11 mouse cellular contexts compared by ENCODE assay signal in genomic region chr9:54112726-54113125, GRCm38 (mm10). TPM values are rescaled to one million over a fixed set of nuclear protein-coding genes. Genes with fewer than 3 reads are reported as not detected.
DNase-seq lines count a peak whose midpoint lies in the region; ATAC-seq and TF ChIP-seq lines count a peak whose summit lies in the region.
"Had no signal": no experiment of that assay in that cellular context is flagged by ENCODE, and none has a peak within 500 bp of the region (broad histone marks: within the 10 kb centered on the region; RNA-seq: fewer than 3 reads in every experiment).

No protein-coding gene starts in this region.

- H3K4me3 ChIP-seq in midbrain, postnatal 0 days (ENCODE audit: low read depth, low read length), result no peak overlapping the region
- H3K4me3 ChIP-seq in midbrain, embryonic 16.5 days (ENCODE audit: low read depth, low read length), result no peak overlapping the region
- H3K4me3 ChIP-seq: embryonic facial prominence, embryonic 12.5 days; liver, embryonic 12.5 days had no signal

- H3K4me1 ChIP-seq in midbrain, postnatal 0 days (ENCODE audit: insufficient read depth, low read length), result no peaks in the 10 kb centered on the region
- no peaks in the 10 kb centered on the region for H3K4me1 ChIP-seq in midbrain, embryonic 16.5 days (ENCODE audit: control insufficient read depth, insufficient read depth, low read length)
- H3K4me1 ChIP-seq: embryonic facial prominence, embryonic 12.5 days; liver, embryonic 12.5 days had no signal

- no peaks in the 10 kb centered on the region for H3K36me3 ChIP-seq in midbrain, postnatal 0 days (ENCODE audit: insufficient read depth, low read length)
- H3K36me3 ChIP-seq in midbrain, embryonic 16.5 days (ENCODE audit: control insufficient read depth, insufficient read depth, low read length), result no peaks in the 10 kb centered on the region
- H3K36me3 ChIP-seq: embryonic facial prominence, embryonic 12.5 days; liver, embryonic 12.5 days had no signal

- H3K27me3 ChIP-seq in midbrain, postnatal 0 days (ENCODE audit: insufficient read depth, low read length), result no peaks in the 10 kb centered on the region
- H3K27me3 ChIP-seq in midbrain, embryonic 16.5 days (ENCODE audit: control insufficient read depth, insufficient read depth, low read depth, low read length), result no peaks in the 10 kb centered on the region
- H3K27me3 ChIP-seq: embryonic facial prominence, embryonic 12.5 days; liver, embryonic 12.5 days had no signal

- H3K9ac ChIP-seq in midbrain, postnatal 0 days (replicated peaks; ENCODE audit: low read length, poor library complexity, severe bottlenecking), result no peak overlapping the region
- H3K9ac ChIP-seq in midbrain, embryonic 16.5 days (ENCODE audit: low read depth, low read length), result no peak overlapping the region
- H3K9ac ChIP-seq: embryonic facial prominence, embryonic 12.5 days; liver, embryonic 12.5 days had no signal

- peak; percentile 89 for TF ChIP-seq CTCF in midbrain, postnatal 0 days (IDR thresholded peaks at IDR 0.05)

- DNase-seq in kidney, adult 9 months, result peak; percentile 34
- no peak for DNase-seq in kidney, adult 18-20 months
- DNase-seq in midbrain, postnatal 0 days (ENCODE audit: low spot score), result peak; percentile 42
- DNase-seq in brain, adult 2 months (ENCODE audit: low read depth, low spot score), result peak; percentile 37
- DNase-seq in retina, embryonic 14.5 days (ENCODE audit: low spot score), result peak; percentile 59
- no peak for DNase-seq in testis, postnatal 10 days (ENCODE audit: low spot score)
- DNase-seq in urinary bladder, postnatal 14 days (ENCODE audit: low spot score), result no peak
- DNase-seq: heart, postnatal 36 days had no signal

- no peak overlapping the region for H3K4me2 ChIP-seq in midbrain, postnatal 0 days (ENCODE audit: low read depth, low read length, poor library complexity, severe bottlenecking)
- no peak overlapping the region for H3K4me2 ChIP-seq in midbrain, embryonic 16.5 days (ENCODE audit: low read length)
- H3K4me2 ChIP-seq: embryonic facial prominence, embryonic 12.5 days; liver, embryonic 12.5 days had no signal

- 0 out of 2 replicates have a peak, but pooled peaks cover 6% of the 10 kb centered on the region for H3K9me3 ChIP-seq in midbrain, postnatal 0 days (ENCODE audit: low read length)
- H3K9me3 ChIP-seq in midbrain, embryonic 16.5 days (replicated peaks; ENCODE audit: control insufficient read depth, low read length, poor library complexity, severe bottlenecking), result peaks cover 10% of the 10 kb centered on the region; the same call in 1 of the 2 replicates
- H3K9me3 ChIP-seq: embryonic facial prominence, embryonic 12.5 days; liver, embryonic 12.5 days had no signal

- no peak overlapping the region for H3K27ac ChIP-seq in midbrain, postnatal 0 days (ENCODE audit: low read depth, low read length)
- H3K27ac ChIP-seq in midbrain, embryonic 16.5 days (ENCODE audit: low read length), result no peak overlapping the region
- H3K27ac ChIP-seq: embryonic facial prominence, embryonic 12.5 days; liver, embryonic 12.5 days had no signal

- no peak for ATAC-seq in midbrain, postnatal 0 days (ENCODE audit: low FRiP score)
- ATAC-seq in midbrain, embryonic 16.5 days, result no peak
- ATAC-seq: liver, embryonic 12.5 days had no signal

RNA-seq across cellular contexts. Expression of gene Tnfaip8l3, which starts 44.5 kb away (rescaled TPM):
- 1.1 and 2.2 TPM in 2 replicates for total RNA-seq in midbrain, postnatal 0 days (2014; rRNA removed)
- 0.32 and 0.33 TPM in 2 replicates for polyA plus RNA-seq in midbrain, postnatal 0 days (2015; fragmentation: Nextera tagmentation; extraction: Ambion mirVana)
- 0.40 and 1.0 TPM in 2 replicates for polyA plus RNA-seq in midbrain, embryonic 16.5 days (2015; fragmentation: Nextera tagmentation; extraction: Ambion mirVana)

Comparison
In these comparisons a context has a peak if more than half of its experiments do, and no peak if none do; other contexts are left out.
1. DNase-seq: peak in kidney, adult 9 months (single experiment), midbrain, postnatal 0 days (single experiment), brain, adult 2 months (single experiment) and retina, embryonic 14.5 days (single experiment); none in kidney, adult 18-20 months (single experiment), testis, postnatal 10 days (single experiment) and urinary bladder, postnatal 14 days (single experiment).